Mouse (Mus musculus): ENCODE results near the gene Acot12.

The Acot12 gene

GRCm38 (mm10) chr13:91741280-91742047 is at the start of gene Acot12:
Gene Acot12, plus strand, starts transcription at chr13:91741512.
- no peak for DNase-seq (ENCODE audit: low spot score)

- no peak for DNase-seq (ENCODE audit: low spot score)
Measured at GRCm38 (mm10) chr13:91693615-91694014, 47.7 kb upstream of the Acot12 start.

GRCm38 (mm10) chr13:91695406-91695805 is 45.9 kb upstream of the Acot12 start:
- no peak for DNase-seq (ENCODE audit: low spot score)

- no peak for DNase-seq (ENCODE audit: low spot score)
Measured at GRCm38 (mm10) chr13:91696109-91696645, 45.1 kb upstream of the Acot12 start.

DNA sequence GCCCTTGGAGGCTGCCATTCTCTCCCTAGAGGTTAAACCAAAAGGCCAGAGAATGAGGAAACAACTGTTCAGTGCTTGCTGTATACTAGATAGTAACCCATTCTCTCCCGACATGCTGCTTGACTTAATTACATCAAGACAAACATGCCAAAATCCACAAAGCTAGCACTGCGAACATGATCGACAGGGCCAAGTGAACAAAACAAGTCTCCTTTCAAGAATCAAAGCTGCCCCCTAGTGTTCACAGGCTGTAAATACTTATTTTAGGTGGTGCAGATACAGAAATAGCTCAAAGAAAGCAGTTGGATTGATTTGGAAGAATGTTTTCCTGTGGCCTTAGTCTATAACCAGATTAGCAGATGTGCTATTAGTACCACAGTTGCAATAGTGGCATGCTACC is 44.3 kb upstream of the Acot12 start:
- DNase-seq (ENCODE audit: low spot score) = no peak

DNA sequence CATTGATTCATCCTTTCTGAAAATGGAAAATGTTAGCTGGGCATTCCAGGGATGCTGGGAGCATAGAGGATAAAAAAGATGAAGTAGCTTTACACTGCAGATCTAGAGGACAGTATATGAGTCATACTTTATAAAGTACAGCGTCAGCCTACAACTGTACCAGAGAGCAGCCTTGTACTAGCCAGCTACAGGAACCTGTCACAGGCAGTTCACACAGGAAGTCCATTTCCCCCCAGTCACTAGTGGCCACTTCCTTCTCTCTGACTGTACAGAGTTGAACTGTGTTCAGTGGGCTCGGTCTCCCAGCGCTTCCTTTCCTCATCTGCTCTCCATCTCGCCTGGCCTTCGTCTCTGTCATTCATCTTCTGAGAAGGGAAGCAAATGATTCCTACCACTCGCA is 39.0 kb upstream of the Acot12 start:
- DNase-seq (ENCODE audit: low spot score) = no peak

DNA sequence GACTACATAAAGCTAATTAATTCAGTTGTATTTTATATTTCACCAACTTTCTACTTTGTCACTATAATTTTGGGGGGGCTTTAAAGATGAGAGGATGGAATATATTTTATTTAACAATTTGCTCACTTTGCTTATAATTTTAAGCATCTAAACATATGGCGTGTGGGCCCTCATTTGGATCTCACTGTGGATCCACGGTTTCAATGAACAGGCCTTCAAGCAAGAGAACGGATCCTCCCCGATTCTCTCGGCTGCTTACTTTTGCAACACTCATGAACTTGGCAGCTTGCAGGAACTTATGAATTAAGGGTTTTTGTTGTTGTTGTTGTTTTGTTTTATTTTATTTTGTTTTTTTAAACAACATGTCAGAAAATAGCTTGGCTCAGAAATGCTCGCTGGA is 21.8 kb upstream of the Acot12 start:
- no peak for DNase-seq (ENCODE audit: low spot score)

DNA sequence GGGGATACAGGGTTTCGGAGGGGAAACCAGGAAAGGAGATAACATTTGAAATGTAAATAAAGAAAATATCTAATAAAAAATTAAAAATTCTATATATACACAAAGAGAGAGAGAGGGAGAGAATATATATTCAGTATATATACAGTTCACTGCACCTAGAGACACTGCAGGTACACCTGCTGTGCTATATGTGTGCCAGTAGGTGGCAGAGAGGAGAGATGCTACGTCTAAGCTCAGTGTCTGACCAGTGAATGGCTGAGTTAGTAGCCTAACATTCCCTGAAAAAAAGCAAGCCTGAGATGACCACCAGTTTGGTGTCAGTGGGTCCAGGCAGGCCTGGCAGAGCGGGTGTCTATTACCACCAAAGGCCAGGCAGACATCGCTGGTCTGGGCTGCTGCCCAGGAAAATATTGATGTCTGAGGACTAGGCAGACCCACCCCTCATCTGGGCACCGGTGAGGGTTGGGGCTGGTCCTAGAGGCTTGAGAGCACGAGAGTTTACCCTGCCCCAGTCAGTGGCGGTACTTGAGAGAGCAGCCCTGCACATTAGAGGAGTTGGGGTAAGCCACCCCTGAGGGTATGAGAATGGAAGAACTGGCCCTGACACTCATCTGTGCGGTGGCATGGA is 18.1 kb upstream of the Acot12 start:
- DNase-seq (ENCODE audit: low spot score) = no peak

DNA sequence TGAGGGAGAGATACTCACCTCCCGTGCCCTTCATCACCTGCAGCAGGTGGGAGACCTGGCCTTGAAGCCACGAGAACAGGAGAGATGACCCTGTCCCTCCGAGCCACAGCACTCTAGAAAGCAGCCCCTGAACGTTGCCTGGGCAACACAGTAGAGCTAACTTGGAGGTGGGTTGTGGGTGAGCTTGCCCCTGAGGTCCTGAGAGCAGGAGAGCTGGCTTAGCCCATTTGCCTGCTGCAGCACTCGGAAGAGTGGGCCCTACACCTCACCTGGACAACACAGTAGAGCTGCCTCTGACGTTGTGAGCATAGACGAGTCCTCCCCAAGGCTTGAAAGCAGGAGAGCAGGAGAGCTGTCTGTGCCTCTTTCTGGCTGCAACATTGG is 17.6 kb upstream of the Acot12 start:
- no peak for DNase-seq (ENCODE audit: low spot score)

- no peak for DNase-seq (ENCODE audit: low spot score)
Measured at GRCm38 (mm10) chr13:91724211-91724610, 17.1 kb upstream of the Acot12 start.

- DNase-seq (ENCODE audit: low spot score) = no peak
Measured at GRCm38 (mm10) chr13:91725130-91725529, 16.2 kb upstream of the Acot12 start.

DNA sequence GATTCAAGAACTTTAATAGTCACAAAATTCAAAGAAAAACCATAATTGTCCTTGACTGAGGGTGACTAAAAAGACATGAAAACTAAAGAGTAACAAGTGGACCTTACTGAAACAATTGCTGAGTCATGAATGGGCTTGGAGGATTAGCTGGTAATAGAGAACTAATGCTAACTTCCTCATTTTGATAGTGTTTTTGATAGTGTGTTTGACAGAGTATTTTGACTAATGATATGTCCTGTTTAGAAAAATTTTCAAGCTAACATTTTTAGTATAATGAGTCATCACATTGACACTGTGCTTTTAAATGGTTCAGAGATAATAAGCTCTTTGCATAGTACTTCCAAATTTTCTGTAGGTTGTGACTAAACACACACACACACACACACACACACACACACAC is 13.4 kb upstream of the Acot12 start:
- no peak for DNase-seq (ENCODE audit: low spot score)

GRCm38 (mm10) chr13:91737191-91737590 is 4.1 kb upstream of the Acot12 start:
- no peak for DNase-seq (ENCODE audit: low spot score)

DNA sequence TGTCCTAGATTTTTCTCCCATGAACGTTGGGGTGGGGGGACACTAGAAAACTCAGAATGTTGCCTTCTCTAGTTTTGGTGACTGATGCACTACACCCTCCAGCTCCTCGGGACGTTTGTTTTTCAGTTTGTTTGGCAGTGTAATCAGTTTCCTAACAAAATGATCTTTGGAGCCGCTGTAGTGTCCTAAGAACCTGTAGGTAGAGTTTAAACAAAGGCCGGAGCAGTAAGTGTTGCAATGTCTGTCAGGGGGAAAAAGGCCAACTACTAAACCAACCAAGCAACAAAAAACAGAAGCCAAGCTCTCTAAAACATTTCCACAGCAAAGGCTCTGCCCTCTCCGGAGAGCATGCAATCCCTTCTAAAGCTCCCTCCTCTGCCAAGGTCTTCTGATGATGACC is 461 bp upstream of the Acot12 start:
- DNase-seq (ENCODE audit: low spot score) = no peak

- no peak for DNase-seq (ENCODE audit: low spot score)
Measured at GRCm38 (mm10) chr13:91743180-91743579, 1.9 kb downstream of the Acot12 start.

DNA sequence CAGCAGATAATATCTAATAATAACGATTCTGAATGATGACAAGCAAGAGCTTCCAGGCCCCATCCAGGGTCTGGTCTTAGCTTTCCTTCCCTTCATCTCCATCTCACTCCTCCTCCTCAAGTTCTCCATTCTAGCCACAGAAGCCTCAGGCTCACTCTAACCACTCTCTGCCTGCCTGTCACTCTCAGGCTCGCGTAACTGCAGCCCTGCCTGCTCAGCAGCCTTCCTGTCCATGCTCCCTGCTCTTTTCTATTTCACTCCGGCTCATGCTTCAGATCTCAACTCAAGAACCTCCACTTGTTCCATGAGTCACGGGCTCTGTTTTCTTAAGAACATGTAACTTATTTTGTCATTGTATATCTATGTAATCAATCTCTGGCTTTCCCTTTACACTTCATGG is 5.2 kb downstream of the Acot12 start:
- no peak for DNase-seq (ENCODE audit: low spot score)

GRCm38 (mm10) chr13:91748401-91748800 is 7.1 kb downstream of the Acot12 start:
- no peak for DNase-seq (ENCODE audit: low spot score)

DNA sequence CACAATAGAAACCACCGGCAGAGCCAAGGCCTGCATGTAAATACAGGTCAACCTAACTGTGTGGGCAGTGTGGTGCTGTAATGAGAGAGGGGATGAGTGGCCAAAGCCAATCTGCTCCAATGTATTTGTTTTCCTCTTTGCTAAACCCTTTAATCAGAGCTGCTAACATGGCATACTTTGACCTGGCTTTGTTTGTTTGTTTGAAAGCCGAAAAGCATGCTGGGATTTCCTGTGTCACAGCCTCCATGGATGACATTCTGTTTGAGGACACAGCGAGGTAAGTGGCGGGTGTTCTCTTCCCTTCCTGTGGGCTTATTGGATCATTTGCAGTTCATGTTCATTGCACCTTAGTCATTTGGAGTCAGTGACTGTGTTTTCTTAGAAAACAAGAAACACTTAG is 8.7 kb downstream of the Acot12 start:
- DNase-seq (ENCODE audit: low spot score) = no peak

- DNase-seq (ENCODE audit: low spot score) = no peak
Measured at GRCm38 (mm10) chr13:91753724-91754123, 12.4 kb downstream of the Acot12 start.

DNA sequence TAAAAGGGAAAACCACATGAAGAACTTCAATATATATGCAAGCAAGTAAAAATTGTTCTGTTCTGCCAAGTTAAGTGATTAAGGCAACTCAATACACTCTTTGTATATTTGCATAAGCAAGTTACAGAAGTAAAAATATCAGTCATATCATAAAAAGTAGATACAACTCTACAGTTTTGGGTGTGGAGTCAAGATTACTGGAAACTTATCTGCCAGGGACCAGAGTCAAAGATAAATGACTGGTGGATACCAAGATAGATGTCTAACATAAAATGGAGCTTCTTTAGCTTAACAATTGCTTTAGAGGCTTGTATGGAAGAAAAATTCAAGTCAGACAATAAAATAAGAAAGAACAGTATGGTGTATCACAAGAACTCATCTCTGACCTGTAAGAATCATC is 13.4 kb downstream of the Acot12 start:
- DNase-seq (ENCODE audit: low spot score) = no peak

GRCm38 (mm10) chr13:91756230-91756629 is 14.9 kb downstream of the Acot12 start:
- DNase-seq (ENCODE audit: low spot score) = no peak

DNA sequence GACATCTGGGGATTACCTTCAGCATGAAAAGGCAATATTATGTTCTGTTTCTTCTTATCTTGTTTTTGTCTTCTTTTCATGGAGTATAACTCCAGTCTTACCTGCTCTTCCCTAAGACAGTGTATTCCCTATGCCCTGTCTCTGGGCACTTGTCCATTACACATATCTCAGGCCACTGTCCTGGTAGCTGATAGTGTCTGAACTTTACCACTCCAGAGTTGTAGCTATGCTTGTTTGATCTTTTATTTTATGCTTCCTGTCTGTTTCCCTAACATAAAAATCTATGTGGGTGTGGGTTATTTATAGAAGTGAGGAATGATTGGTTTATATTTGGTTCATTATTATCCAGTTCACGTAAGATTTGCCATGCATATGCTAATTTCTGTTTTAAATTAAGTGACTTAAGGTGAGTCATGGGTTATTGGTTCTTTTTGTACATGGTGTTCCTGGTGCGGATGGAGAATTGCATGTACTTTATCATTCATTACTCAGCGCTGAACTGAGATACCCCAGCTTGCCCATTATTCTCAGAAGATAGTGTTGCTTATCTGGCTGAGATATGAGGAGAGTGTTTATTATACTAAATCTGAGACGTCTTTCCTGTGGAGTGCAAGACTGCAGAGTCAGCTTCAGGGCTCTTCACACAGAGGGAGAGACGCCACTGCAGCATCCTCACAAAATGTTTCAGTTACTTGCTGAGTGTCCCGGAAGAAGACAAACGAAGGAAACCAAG is 17.2 kb downstream of the Acot12 start:
- DNase-seq (ENCODE audit: low spot score) = no peak

DNA sequence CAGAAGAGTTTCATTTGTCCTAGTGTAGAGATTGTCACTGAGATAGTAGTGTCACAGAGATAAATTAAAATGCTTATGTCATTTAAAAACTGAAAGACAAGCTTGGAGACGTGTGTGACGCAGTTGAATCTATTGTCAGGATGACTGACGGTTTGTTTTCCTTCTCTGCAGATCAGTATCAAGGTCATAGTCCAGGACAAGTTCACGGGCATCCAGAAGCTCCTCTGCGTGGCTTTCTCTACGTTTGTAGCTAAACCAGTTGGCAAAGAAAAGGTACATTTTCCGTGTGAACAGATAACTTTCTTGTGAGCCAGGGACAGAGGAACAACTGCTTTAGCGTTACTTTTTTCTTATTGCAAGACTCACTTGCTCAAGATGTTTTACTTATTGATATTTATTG is 18.5 kb downstream of the Acot12 start:
- no peak for DNase-seq (ENCODE audit: low spot score)

All from left cerebral cortex, adult 11 months (tissue).